Mouse (Mus musculus): Measurements from ENCODE around the gene Syngr1. TPM values are rescaled to one million over a fixed set of nuclear protein-coding genes. Genes with fewer than 3 reads are reported as not detected.

Syngr1 gene
- total and polyA plus RNA-seq, 3 experiments = 105 to 115 TPM; not detected in 1

DNA sequence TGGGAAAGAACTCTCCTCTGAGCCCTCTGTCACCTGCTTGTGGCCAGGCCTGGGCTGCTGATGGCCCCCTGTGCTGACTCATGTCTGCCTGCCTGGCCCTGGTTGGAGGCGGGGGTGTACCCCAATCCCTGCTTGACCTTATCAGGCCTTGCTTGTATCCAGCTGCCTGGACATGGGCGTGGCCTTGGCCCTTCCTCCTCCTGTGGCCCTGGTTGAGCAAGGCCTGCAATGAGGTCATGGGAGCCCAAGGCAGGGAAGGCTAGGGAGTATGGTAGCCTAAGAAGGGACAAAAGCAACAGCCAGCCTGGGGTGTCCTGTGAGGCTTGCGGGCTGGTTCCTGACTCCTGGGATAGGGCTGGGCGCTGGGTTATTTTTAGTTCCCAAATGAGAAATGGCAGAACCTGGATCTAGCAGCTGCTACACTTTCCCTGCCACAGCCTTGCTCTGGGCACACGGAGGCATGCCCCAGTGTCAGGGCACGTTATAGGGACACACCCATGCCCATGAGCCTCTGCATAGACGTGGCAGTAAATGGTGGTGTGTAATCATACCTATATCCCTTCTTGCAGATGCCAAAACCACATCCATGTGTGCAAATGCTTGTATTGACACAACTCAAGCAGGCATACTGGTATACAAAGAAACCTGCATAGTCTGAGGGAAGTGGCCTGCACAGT is 37.0 kb upstream of the Syngr1 start:
- no peak overlapping the region for H3K9ac ChIP-seq (ENCODE audit: control insufficient read depth, low read depth, low read length, poor library complexity, severe bottlenecking)
- no peak overlapping the region for H3K4me3 ChIP-seq (ENCODE audit: control insufficient read depth in 1 of 2, insufficient read depth in 1 of 2, low read depth in 2 of 2, low read length in 2 of 2)
- no peaks in the 10 kb centered on the region for H3K36me3 ChIP-seq (ENCODE audit: control insufficient read depth in 1 of 2, insufficient read depth in 2 of 2, low read length in 2 of 2)
- DNase-seq (ENCODE audit: low read depth, low spot score) = no peak
- no peak for TF ChIP-seq CHD2 (IDR thresholded peaks at IDR 0.05; ENCODE audit: low read length)
- TF ChIP-seq MEF2A (IDR thresholded peaks at IDR 0.05; ENCODE audit: extremely low read depth, insufficient replicate concordance, low read depth, low read length, poor library complexity, severe bottlenecking) = no peak
- no peak for TF ChIP-seq POLR2AphosphoS2 (IDR thresholded peaks at IDR 0.05; ENCODE audit: low read length)
- TF ChIP-seq ZKSCAN1 (IDR thresholded peaks at IDR 0.05; ENCODE audit: low read depth, low read length) = no peak
- TF ChIP-seq E2F4 (IDR thresholded peaks at IDR 0.05; ENCODE audit: borderline replicate concordance, low read depth, low read length) = no peak
- no peak for TF ChIP-seq MXI1 (IDR thresholded peaks at IDR 0.05; ENCODE audit: low read depth, low read length)
- no peak for TF ChIP-seq MAX (IDR thresholded peaks at IDR 0.05; ENCODE audit: low read length)
- TF ChIP-seq GATA1 (IDR thresholded peaks at IDR 0.05; ENCODE audit: low read depth, low read length) = no peak
- no peak for TF ChIP-seq NELFE (IDR thresholded peaks at IDR 0.05; ENCODE audit: low read depth, low read length)
- no peak for TF ChIP-seq EP300 (IDR thresholded peaks at IDR 0.05; ENCODE audit: low read depth in 1 of 2, low read length in 2 of 2)
- no peak for TF ChIP-seq USF2 (IDR thresholded peaks at IDR 0.05; ENCODE audit: borderline replicate concordance in 1 of 2, insufficient read depth in 1 of 2, low read depth in 1 of 2, low read length in 2 of 2)
- no peak for TF ChIP-seq TCF12 (IDR thresholded peaks at IDR 0.05; ENCODE audit: low read depth, low read length)
- no peak for TF ChIP-seq TBP (IDR thresholded peaks at IDR 0.05; ENCODE audit: low read depth, low read length)
- no peaks in the 10 kb centered on the region; a peak in 1 of 4 replicates for H3K27me3 ChIP-seq (ENCODE audit: control insufficient read depth in 1 of 2, insufficient read depth in 2 of 2, low read length in 2 of 2)
- H3K9me3 ChIP-seq (replicated peaks; ENCODE audit: insufficient read depth, low read length) = no peaks in the 10 kb centered on the region
- H3K79me2 ChIP-seq (ENCODE audit: control insufficient read depth, insufficient read depth, low read length, poor library complexity) = no peaks in the 10 kb centered on the region
- no peaks in the 10 kb centered on the region; a peak in 1 of 4 replicates for H3K4me1 ChIP-seq (ENCODE audit: control insufficient read depth in 1 of 2, insufficient read depth in 2 of 2, low read length in 2 of 2)
- no peak overlapping the region for H3K27ac ChIP-seq (ENCODE audit: control insufficient read depth, low read depth, low read length)

DNA sequence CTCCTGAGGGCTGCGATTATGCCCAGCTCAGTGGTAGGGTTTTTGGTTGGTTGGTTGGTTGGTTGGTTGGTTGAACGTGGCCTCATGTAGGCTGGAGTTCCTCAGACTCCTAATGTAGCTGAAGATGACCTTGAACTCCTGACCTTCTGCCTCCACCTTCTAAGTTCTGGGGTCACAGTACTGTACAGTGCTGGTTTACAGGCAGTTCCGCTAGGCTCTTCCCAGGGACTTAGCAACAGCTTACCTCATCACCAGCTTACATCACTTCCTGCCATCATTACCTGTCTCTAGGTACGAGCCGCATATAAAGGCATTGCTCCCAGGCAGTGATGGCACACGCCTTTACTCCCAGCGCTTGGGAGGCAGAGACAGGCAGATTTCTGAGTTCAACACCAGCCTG is 33.0 kb upstream of the Syngr1 start:
- TF ChIP-seq RAD21 (IDR thresholded peaks at IDR 0.05; ENCODE audit: low read depth, low read length) (no peak), ETS1 (IDR thresholded peaks at IDR 0.05; ENCODE audit: low read depth, low read length) (no peak), ZMIZ1 (IDR thresholded peaks at IDR 0.05; ENCODE audit: low read depth, low read length) (no peak), MAFK (IDR thresholded peaks at IDR 0.05; ENCODE audit: borderline replicate concordance, low read depth, low read length) (no peak), SMC3 (IDR thresholded peaks at IDR 0.05; ENCODE audit: low read depth, low read length) (no peak), NRF1 (IDR thresholded peaks at IDR 0.05; ENCODE audit: insufficient read depth, low read depth, low read length, poor library complexity, severe bottlenecking) (no peak), SIN3A (IDR thresholded peaks at IDR 0.05; ENCODE audit: low read length) (no peak), MAX (IDR thresholded peaks at IDR 0.05; ENCODE audit: low read length) (no peak), CTCF (IDR thresholded peaks at IDR 0.05 in 2 of 3, conservative IDR thresholded peaks at IDR 0.05 in 1 of 3; ENCODE audit: control insufficient read depth in 1 of 3, insufficient read depth in 1 of 3, low read depth in 2 of 3, low read length in 3 of 3, poor library complexity in 1 of 3, severe bottlenecking in 1 of 3) (no peak), KAT2A (conservative IDR thresholded peaks at IDR 0.05; ENCODE audit: low read depth, low read length) (no peak), GATA1 (IDR thresholded peaks at IDR 0.05; ENCODE audit: low read depth, low read length) (no peak), MEF2A (IDR thresholded peaks at IDR 0.05; ENCODE audit: extremely low read depth, insufficient replicate concordance, low read depth, low read length, poor library complexity, severe bottlenecking) (no peak)
- Histone ChIP-seq H3K9me3 (replicated peaks; ENCODE audit: insufficient read depth, low read length) (no peaks in the 10 kb centered on the region), H3K27ac (ENCODE audit: control insufficient read depth, low read depth, low read length) (no peak overlapping the region), H3K9ac (ENCODE audit: control insufficient read depth, low read depth, low read length, poor library complexity, severe bottlenecking) (no peak overlapping the region), H3K4me3 (ENCODE audit: control insufficient read depth in 1 of 2, insufficient read depth in 1 of 2, low read depth in 2 of 2, low read length in 2 of 2) (no peak overlapping the region), H3K79me2 (ENCODE audit: control insufficient read depth, insufficient read depth, low read length, poor library complexity) (no peaks in the 10 kb centered on the region), H3K36me3 (ENCODE audit: control insufficient read depth in 1 of 2, insufficient read depth in 2 of 2, low read length in 2 of 2) (no peaks in the 10 kb centered on the region), H3K27me3 (ENCODE audit: control insufficient read depth in 1 of 2, insufficient read depth in 2 of 2, low read length in 2 of 2) (no peaks in the 10 kb centered on the region; a peak in 1 of 4 replicates), H3K4me1 (ENCODE audit: control insufficient read depth in 1 of 2, insufficient read depth in 2 of 2, low read length in 2 of 2) (no peaks in the 10 kb centered on the region)
- DNase-seq (ENCODE audit: low read depth, low spot score) = no peak

Measured in MEL (cell line).